Mouse (Mus musculus) heart, adult 2 months (tissue): ENCODE measurements around the gene Dennd1c.

ENCODE experiments used
- CTCF ChIP-seq: fragments of 200-600 bp; IDR thresholded peaks from 2 replicates; pipeline ENCODE4 v1.8.1; 2022; ENCODE audit warnings: antibody characterized with exemption, mild to moderate bottlenecking, moderate library complexity
- EP300 ChIP-seq: fragments of 200-500 bp; IDR thresholded peaks from 2 replicates; pipeline ENCODE4 v1.6.1; 2011; ENCODE audit warnings: low read depth, low read length, control low read depth; ENCODE audit not compliant: insufficient read depth
- POLR2A ChIP-seq: fragments of 200-500 bp; IDR thresholded peaks from 2 replicates; pipeline ENCODE4 v1.6.1; 2011; ENCODE audit warnings: mild to moderate bottlenecking, low read depth, low read length, control low read depth; ENCODE audit not compliant: insufficient read depth

DNA sequence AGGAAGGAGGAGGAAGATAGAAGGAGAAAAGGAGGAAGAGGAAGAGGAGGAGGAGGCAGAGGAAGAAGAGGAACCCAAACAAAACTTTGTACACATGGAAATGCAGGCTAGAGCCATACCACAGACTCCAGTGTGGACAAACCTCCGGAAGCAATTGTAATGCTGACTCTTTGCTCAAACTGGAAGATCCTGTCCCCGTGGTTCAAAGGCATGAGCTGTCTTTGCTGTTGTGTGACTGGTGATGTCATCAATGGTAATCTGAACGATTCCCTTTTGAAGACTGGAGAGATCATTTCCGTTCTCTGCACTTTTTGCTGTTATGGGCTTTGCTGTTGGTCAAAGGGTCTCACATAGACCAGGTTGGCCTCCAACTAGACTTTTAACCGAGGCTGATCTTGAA, 20.0 kb upstream of the Dennd1c start:
- no peak for TF ChIP-seq CTCF
- TF ChIP-seq EP300: no peak
- TF ChIP-seq POLR2A: no peak
